Mouse (Mus musculus) kidney, postnatal 0 days (tissue): Measurements from ENCODE around the gene Mtch1. TPM values are rescaled to one million over a fixed set of nuclear protein-coding genes. Genes with fewer than 3 reads are reported as not detected.

ENCODE experiments used
- ATAC-seq: fragments of 200-750 bp; cut with Nextera tagmentation; replicated peaks from 2 replicates; pipeline ENCODE4 v1.8.0; 2017; ENCODE audit warnings: low read depth, moderate number of reproducible peaks, moderate TSS enrichment, moderate library complexity; ENCODE audit not compliant: low FRiP score
- DNase-seq: peaks from one replicate; pipeline ENCODE4 v3.0.0-alpha.2; 2016; ENCODE audit warnings: low spot score
- H3K27ac ChIP-seq: fragments of 300-500 bp; sonication (generic); 2 replicates; pipeline ENCODE4 v1.5.1; 2014; ENCODE audit warnings: mild to moderate bottlenecking
- H3K27me3 ChIP-seq: fragments of 300-500 bp; sonication (generic); 2 replicates; pipeline ENCODE4 v1.6.1; 2014; ENCODE audit warnings: low read length, mixed read lengths; ENCODE audit not compliant: insufficient read depth
- H3K36me3 ChIP-seq: fragments of 300-500 bp; sonication (generic); 2 replicates; pipeline ENCODE4 v1.6.1; 2014; ENCODE audit warnings: low read length, mixed read lengths; ENCODE audit not compliant: insufficient read depth
- H3K4me1 ChIP-seq: fragments of 300-500 bp; sonication (generic); replicated peaks from 2 replicates; pipeline ENCODE4 v1.6.1; 2014; ENCODE audit warnings: antibody characterized with exemption, low read length, mixed read lengths; ENCODE audit not compliant: insufficient read depth
- H3K4me2 ChIP-seq: fragments of 300-500 bp; sonication (generic); 2 replicates; pipeline ENCODE4 v1.6.1; 2014; ENCODE audit warnings: mild to moderate bottlenecking, low read length, moderate library complexity, mixed read lengths
- H3K4me3 ChIP-seq: fragments of 300-500 bp; sonication (generic); replicated peaks from 2 replicates; pipeline ENCODE4 v1.5.1; 2014; ENCODE audit warnings: low read depth, low read length
- H3K9ac ChIP-seq: fragments of 300-500 bp; sonication (generic); 2 replicates; pipeline ENCODE4 v1.6.1; 2014; ENCODE audit warnings: low read depth, low read length
- H3K9me3 ChIP-seq: fragments of 300-500 bp; sonication (generic); replicated peaks from 2 replicates; pipeline ENCODE4 v1.6.1; 2016; ENCODE audit warnings: low read length, inconsistent platforms, mixed read lengths
- CTCF ChIP-seq: IDR thresholded peaks from 2 replicates; pipeline ENCODE4 v1.5.1; 2016; ENCODE audit warnings: antibody characterized with exemption, low read depth, mild to moderate bottlenecking, moderate library complexity
- WGBS: fragments of 180-500 bp; shearing (Covaris S2); extraction: QIAGEN DNeasy Blood & Tissue Kit; methylation state at CpG from one replicate; pipeline ENCODE4 v1.1.7; 2014; 5-methylcytosine and 5-hydroxymethylcytosine counted together
- polyA plus RNA-seq: library from polyadenylated mRNA; unstranded; fragments of >200 nt; fragmentation: Nextera tagmentation; extraction: Ambion mirVana; gene quantifications from 2 replicates; pipeline ENCODE4 v1.2.1, GENCODE M21; 2015

Gene Mtch1
- polyA plus RNA-seq, 1 experiment from 2014 or later, result 307 TPM

GRCm38 (mm10) chr17:29346496-29347125 is 1.1 kb downstream of the Mtch1 start:
- H3K4me2 ChIP-seq, result peak overlapping the region; percentile 78
- DNase-seq (peak; percentile 77), ATAC-seq (no peak)
- H3K36me3 ChIP-seq, result peaks cover 13% of the 10 kb centered on the region; the same call in 1 of the 2 replicates
- 5% methylated on average over 11 of the region's 11 CpGs for WGBS
- H3K4me1 ChIP-seq, result peaks cover 23% of the 10 kb centered on the region
- no peaks in the 10 kb centered on the region for H3K9me3 ChIP-seq
- H3K4me3 ChIP-seq, result peak overlapping the region; percentile 96
- H3K9ac ChIP-seq, result peak overlapping the region; percentile 96
- H3K27me3 ChIP-seq, result no peaks in the 10 kb centered on the region
- peak overlapping the region; percentile 96 for H3K27ac ChIP-seq
- no peak for TF ChIP-seq CTCF

- Histone ChIP-seq H3K4me3 (no peak overlapping the region), H3K4me2 (peak overlapping the region; percentile 78; the same call in 1 of the 2 replicates), H3K27me3 (no peaks in the 10 kb centered on the region), H3K27ac (no peak overlapping the region), H3K36me3 (peaks cover 18% of the 10 kb centered on the region), H3K4me1 (peaks cover 37% of the 10 kb centered on the region), H3K9me3 (no peaks in the 10 kb centered on the region), H3K9ac (no peak overlapping the region)
- ATAC-seq (no peak), DNase-seq (no peak)
- no peak for TF ChIP-seq CTCF
- 93% methylated on average over 12 of the region's 12 CpGs for WGBS
These were observed 2.5 kb downstream of the Mtch1 start for GRCm38 (mm10) chr17:29345272-29345671.

- Histone ChIP-seq H3K36me3 (peaks cover 37% of the 10 kb centered on the region), H3K4me3 (no peak overlapping the region), H3K27ac (no peak overlapping the region), H3K4me1 (peaks cover 37% of the 10 kb centered on the region), H3K27me3 (no peaks in the 10 kb centered on the region), H3K9me3 (no peaks in the 10 kb centered on the region), H3K4me2 (no peak overlapping the region), H3K9ac (no peak overlapping the region)
- TF ChIP-seq CTCF, result no peak
- DNase-seq (no peak), ATAC-seq (no peak)
- WGBS, result 91% methylated on average over 5 of the region's 5 CpGs
These were observed 4.5 kb downstream of the Mtch1 start for GRCm38 (mm10) chr17:29343241-29343640.

- H3K36me3 ChIP-seq, result peaks cover 47% of the 10 kb centered on the region
- 33% methylated on average over 13 of the region's 13 CpGs for WGBS
These were observed 5.5 kb downstream of the Mtch1 start for GRCm38 (mm10) chr17:29342010-29342910.

GRCm38 (mm10) chr17:29341591-29342003 is 6.1 kb downstream of the Mtch1 start:
- Histone ChIP-seq H3K27me3 (no peaks in the 10 kb centered on the region), H3K4me3 (no peak overlapping the region), H3K27ac (peak overlapping the region; percentile 87), H3K36me3 (peaks cover 53% of the 10 kb centered on the region), H3K9ac (no peak overlapping the region), H3K4me1 (peaks cover 37% of the 10 kb centered on the region), H3K4me2 (peak overlapping the region; percentile 31), H3K9me3 (no peaks in the 10 kb centered on the region)
- WGBS, result 12% methylated on average over 9 of the region's 9 CpGs
- TF ChIP-seq CTCF, result peak; percentile 50
- ATAC-seq (peak; percentile 81), DNase-seq (peak; percentile 83)

More at GRCm38 (mm10) chr17:29342010-29342910, 5.5 kb downstream of the Mtch1 start:
- Histone ChIP-seq H3K9me3 (no peaks in the 10 kb centered on the region), H3K27ac (peak overlapping the region; percentile 87), H3K9ac (no peak overlapping the region), H3K27me3 (no peaks in the 10 kb centered on the region), H3K4me1 (peaks cover 37% of the 10 kb centered on the region), H3K4me2 (peak overlapping the region; percentile 31), H3K4me3 (no peak overlapping the region)
- TF ChIP-seq CTCF, result no peak
- DNase-seq (peak; percentile 86), ATAC-seq (peak; percentile 79)
